ENCODE assay signal across 13 mouse cellular contexts in the genomic region with DNA sequence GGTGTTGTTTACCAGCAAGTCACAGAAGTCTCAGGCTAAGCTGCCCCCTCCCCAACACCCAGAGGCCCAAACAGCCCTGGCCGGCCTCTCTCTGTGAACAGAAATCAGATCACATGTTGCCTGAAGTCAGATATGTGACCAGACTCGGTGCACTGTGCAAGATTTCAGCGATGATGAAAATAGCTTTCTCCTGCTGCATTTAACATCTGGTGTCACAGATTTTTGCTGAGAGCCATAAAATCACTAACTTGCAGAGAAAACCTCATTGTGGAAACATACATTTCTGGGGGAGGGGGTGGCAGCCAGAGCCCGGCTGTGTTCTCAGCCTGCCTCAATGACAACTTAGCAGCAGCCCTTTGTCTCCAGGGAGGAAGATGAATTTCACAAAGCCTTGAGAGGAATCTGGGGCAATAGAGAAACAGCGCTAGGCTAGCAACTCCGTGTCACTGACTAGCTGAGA.
DNase-seq lines count a peak whose midpoint lies in the region; ATAC-seq and TF ChIP-seq lines count a peak whose summit lies in the region.
"Had no signal": no experiment of that assay in that cellular context is flagged by ENCODE, and none has a peak within 500 bp of the region (broad histone marks: within the 10 kb centered on the region; RNA-seq: fewer than 3 reads in every experiment).

No protein-coding gene starts in this region.

- H3K4me2 ChIP-seq in forebrain, embryonic 16.5 days (ENCODE audit: low read length) = no peak overlapping the region
- H3K4me2 ChIP-seq in limb, embryonic 14.5 days (replicated peaks; ENCODE audit: low read depth, low read length, severe bottlenecking) = no peak overlapping the region

- H3K9ac ChIP-seq in forebrain, embryonic 16.5 days (replicated peaks; ENCODE audit: low read depth, low read length) = no peak overlapping the region
- H3K9ac ChIP-seq in limb, embryonic 14.5 days (ENCODE audit: low read depth, low read length, severe bottlenecking) = no peak overlapping the region

- no peaks in the 10 kb centered on the region for H3K9me3 ChIP-seq in forebrain, embryonic 16.5 days (ENCODE audit: control insufficient read depth, low read length)
- H3K9me3 ChIP-seq in limb, embryonic 14.5 days (ENCODE audit: control insufficient read depth, low read length) = no peaks in the 10 kb centered on the region

- H3K4me3 ChIP-seq in forebrain, embryonic 16.5 days (replicated peaks; ENCODE audit: low read length) = no peak overlapping the region
- H3K4me3 ChIP-seq in limb, embryonic 14.5 days (replicated peaks; ENCODE audit: low read length) = no peak overlapping the region

- peaks cover 12% of the 10 kb centered on the region for H3K4me1 ChIP-seq in forebrain, embryonic 16.5 days (replicated peaks; ENCODE audit: control insufficient read depth, insufficient read depth, low read length)
- H3K4me1 ChIP-seq in limb, embryonic 14.5 days (ENCODE audit: control insufficient read depth, insufficient read depth, low read length) = peaks cover 16% of the 10 kb centered on the region

- H3K27ac ChIP-seq in forebrain, embryonic 16.5 days (ENCODE audit: low read length) = peak overlapping the region; percentile 11; the same call in 1 of the 2 replicates
- no peak overlapping the region for H3K27ac ChIP-seq in limb, embryonic 14.5 days (replicated peaks; ENCODE audit: low read depth, low read length)

- no peak for TF ChIP-seq POLR2A in limb, embryonic 14.5 days (IDR thresholded peaks at IDR 0.05; ENCODE audit: borderline replicate concordance, extremely low read depth, insufficient read depth, insufficient read length)

- ATAC-seq in forebrain, embryonic 16.5 days = peak; percentile 68
- ATAC-seq in limb, embryonic 14.5 days (ENCODE audit: low FRiP score, low read depth) = peak; percentile 80

- no peaks in the 10 kb centered on the region for H3K36me3 ChIP-seq in forebrain, embryonic 16.5 days (ENCODE audit: control insufficient read depth, insufficient read depth)
- no peaks in the 10 kb centered on the region for H3K36me3 ChIP-seq in limb, embryonic 14.5 days (ENCODE audit: control insufficient read depth, insufficient read depth, low read length)
- H3K36me3 ChIP-seq: G1E had no signal

- WGBS in forebrain, embryonic 16.5 days = 23% methylated on average over 6 of the region's 6 CpGs
- WGBS in limb, embryonic 14.5 days = 16% methylated on average over 6 of the region's 6 CpGs

- intact Hi-C loops in gastrocnemius, postnatal 14 days (cut with DNase I; ENCODE audit: low total_unique reads) = no loop called here

- peak; percentile 47 for DNase-seq in embryo, embryonic 11 days
- no peak for DNase-seq in embryo, embryonic 9.5 days (ENCODE audit: extremely low spot score)
- peak; percentile 67 for DNase-seq in brain, adult 2 months (ENCODE audit: low read depth, low spot score)
- peak; percentile 50 for DNase-seq in limb, embryonic 14.5 days (ENCODE audit: low spot score)
- DNase-seq in adrenal gland, postnatal 4 days (ENCODE audit: low spot score in 2 of 2) = no peak
- no peak for DNase-seq in cerebellum, adult 18-20 months
- DNase-seq in gastrocnemius, postnatal 14 days = no peak
- DNase-seq: cerebellum, adult 9-11 months; gastrocnemius, postnatal 36 days; kidney, postnatal 14 days; liver had no signal

- H3K27me3 ChIP-seq in forebrain, embryonic 16.5 days (replicated peaks; ENCODE audit: control insufficient read depth, insufficient read depth, low read length) = no peaks in the 10 kb centered on the region
- H3K27me3 ChIP-seq in limb, embryonic 14.5 days (ENCODE audit: control insufficient read depth, insufficient read depth, low read length) = no peaks in the 10 kb centered on the region

Comparison
In these comparisons a context has a peak if more than half of its experiments do, and no peak if none do; other contexts are left out.
1. DNase-seq: peak in embryo, embryonic 11 days (single experiment), brain, adult 2 months (single experiment) and limb, embryonic 14.5 days (single experiment); none in embryo, embryonic 9.5 days (single experiment), adrenal gland, postnatal 4 days (0 of 2), cerebellum, adult 18-20 months (0 of 2) and gastrocnemius, postnatal 14 days (single experiment).